Mouse (Mus musculus) forebrain, embryonic 13.5 days (tissue): ENCODE results near the gene Kalrn. TPM values are rescaled to one million over a fixed set of nuclear protein-coding genes. Genes with fewer than 3 reads are reported as not detected.
A peak's percentile ranks its signal among the peaks of the same experiment; 100 is the strongest.

Experiments used
- ATAC-seq: fragments of 200-750 bp; cut with Nextera tagmentation; 2 replicates; pipeline ENCODE4 v1.8.0; 2017
- H3K27ac ChIP-seq: fragments of 300-500 bp; sonication (generic); 2 replicates; pipeline ENCODE4 v1.5.1; 2015; ENCODE audit warnings: inconsistent platforms, mild to moderate bottlenecking, moderate library complexity
- H3K27me3 ChIP-seq: fragments of 300-500 bp; sonication (generic); 2 replicates; pipeline ENCODE4 v1.6.1; 2015; ENCODE audit warnings: mild to moderate bottlenecking, inconsistent platforms
- H3K36me3 ChIP-seq: fragments of 300-500 bp; sonication (generic); 2 replicates; pipeline ENCODE4 v1.6.1; 2015; ENCODE audit warnings: mild to moderate bottlenecking, inconsistent platforms; ENCODE audit not compliant: poor library complexity, severe bottlenecking
- H3K4me1 ChIP-seq: fragments of 300-500 bp; sonication (generic); 2 replicates; pipeline ENCODE4 v1.6.1; 2015; ENCODE audit warnings: inconsistent platforms
- H3K4me2 ChIP-seq: fragments of 300-500 bp; sonication (generic); 2 replicates; pipeline ENCODE4 v1.6.1; 2015; ENCODE audit warnings: inconsistent platforms, mild to moderate bottlenecking, moderate library complexity
- H3K4me3 ChIP-seq: fragments of 300-500 bp; sonication (generic); 2 replicates; pipeline ENCODE4 v1.5.1; 2015; ENCODE audit warnings: mild to moderate bottlenecking, inconsistent platforms
- H3K9ac ChIP-seq: fragments of 300-500 bp; sonication (generic); 2 replicates; pipeline ENCODE4 v1.6.1; 2015; ENCODE audit warnings: mild to moderate bottlenecking, inconsistent platforms
- H3K9me3 ChIP-seq: fragments of 300-500 bp; sonication (generic); replicated peaks from 2 replicates; pipeline ENCODE4 v1.6.1; 2016; ENCODE audit warnings: inconsistent platforms
- WGBS: fragments of 180-500 bp; shearing (Covaris S2); methylation state at CpG from one replicate; pipeline ENCODE4 v1.1.7; 2015; 5-methylcytosine and 5-hydroxymethylcytosine counted together
- polyA plus RNA-seq: library from polyadenylated mRNA; unstranded; fragments of >200 nt; fragmentation: Nextera tagmentation; extraction: Ambion mirVana; gene quantifications from 2 replicates; pipeline ENCODE4 v1.2.1, GENCODE M21; 2015

The Kalrn gene
- polyA plus RNA-seq, 1 experiment from 2014 or later, result 31.5 TPM

GRCm38 (mm10) chr16:34525205-34525604 lies 48.1 kb downstream of the Kalrn start:
- Histone ChIP-seq H3K4me1 (peaks cover 35% of the 10 kb centered on the region), H3K4me3 (no peak overlapping the region), H3K9ac (no peak overlapping the region), H3K4me2 (no peak overlapping the region), H3K27ac (no peak overlapping the region; the same call in 1 of the 2 replicates), H3K9me3 (no peaks in the 10 kb centered on the region), H3K27me3 (no peaks in the 10 kb centered on the region), H3K36me3 (no peaks in the 10 kb centered on the region)
- no peak for ATAC-seq
- 82% methylated on average over 3 of the region's 3 CpGs for WGBS

GRCm38 (mm10) chr16:34521061-34521460 lies 52.3 kb downstream of the Kalrn start:
- Histone ChIP-seq H3K9me3 (no peaks in the 10 kb centered on the region), H3K9ac (no peak overlapping the region), H3K36me3 (no peaks in the 10 kb centered on the region), H3K4me2 (no peak overlapping the region), H3K27me3 (no peaks in the 10 kb centered on the region), H3K4me3 (no peak overlapping the region), H3K27ac (peak overlapping the region; percentile 69), H3K4me1 (peaks cover 47% of the 10 kb centered on the region)
- no peak for ATAC-seq
- WGBS, result 8% methylated on average over 5 of the region's 5 CpGs

GRCm38 (mm10) chr16:34516891-34517398 lies 56.4 kb downstream of the Kalrn start:
- Histone ChIP-seq H3K4me2 (0 out of 2 replicates have a peak overlapping the region, but pooled peaks have one; percentile 1), H3K9me3 (no peaks in the 10 kb centered on the region), H3K27ac (peak overlapping the region; percentile 64), H3K9ac (no peak overlapping the region), H3K36me3 (no peaks in the 10 kb centered on the region; the same call in 1 of the 2 replicates), H3K27me3 (no peaks in the 10 kb centered on the region), H3K4me3 (no peak overlapping the region), H3K4me1 (peaks cover 74% of the 10 kb centered on the region)
- peak; percentile 48; the same call in 1 of the 2 replicates for ATAC-seq
- WGBS, result 63% methylated on average over 12 of the region's 12 CpGs

- no peak for ATAC-seq
- WGBS, result 83% methylated on average over 4 of the region's 4 CpGs
- no peak overlapping the region for H3K4me3 ChIP-seq
These were observed 57.8 kb downstream of the Kalrn start for GRCm38 (mm10) chr16:34515485-34515884.

GRCm38 (mm10) chr16:34513956-34514593 lies 59.3 kb downstream of the Kalrn start:
- Histone ChIP-seq H3K27ac (peak overlapping the region; percentile 48), H3K4me2 (peak overlapping the region; percentile 9; the same call in 1 of the 2 replicates), H3K9ac (peak overlapping the region; percentile 34; the same call in 1 of the 2 replicates), H3K36me3 (no peaks in the 10 kb centered on the region; the same call in 1 of the 2 replicates), H3K4me3 (no peak overlapping the region), H3K27me3 (no peaks in the 10 kb centered on the region), H3K9me3 (no peaks in the 10 kb centered on the region), H3K4me1 (peaks cover 74% of the 10 kb centered on the region)
- 52% methylated on average over 13 of the region's 13 CpGs for whole genome bisulfite sequencing
- ATAC-seq, result no peak; the same call in 1 of the 2 replicates

More at GRCm38 (mm10) chr16:34515485-34515884, 57.8 kb downstream of the Kalrn start:
- no peak overlapping the region for H3K9ac ChIP-seq
- H3K36me3 ChIP-seq, result no peaks in the 10 kb centered on the region; the same call in 1 of the 2 replicates
- no peak overlapping the region for H3K27ac ChIP-seq
- H3K4me1 ChIP-seq, result peaks cover 71% of the 10 kb centered on the region
- no peaks in the 10 kb centered on the region for H3K27me3 ChIP-seq
- H3K4me2 ChIP-seq, result no peak overlapping the region
- no peaks in the 10 kb centered on the region for H3K9me3 ChIP-seq

- Histone ChIP-seq H3K27ac (no peak overlapping the region), H3K36me3 (no peaks in the 10 kb centered on the region; the same call in 1 of the 2 replicates), H3K4me1 (peaks cover 57% of the 10 kb centered on the region), H3K9me3 (no peaks in the 10 kb centered on the region), H3K9ac (no peak overlapping the region), H3K27me3 (no peaks in the 10 kb centered on the region), H3K4me2 (no peak overlapping the region), H3K4me3 (no peak overlapping the region)
- WGBS, result 76% methylated on average over 4 of the region's 4 CpGs
- ATAC-seq, result no peak
These were observed 61.0 kb downstream of the Kalrn start for GRCm38 (mm10) chr16:34512326-34512725.

- no peak for ATAC-seq
- H3K27me3 ChIP-seq, result no peaks in the 10 kb centered on the region
- H3K4me2 ChIP-seq, result no peak overlapping the region
- H3K4me3 ChIP-seq, result no peak overlapping the region
- no peak overlapping the region for H3K27ac ChIP-seq
- WGBS, result 62% methylated on average over 1 of the region's 1 CpGs
- H3K9ac ChIP-seq, result no peak overlapping the region
- H3K9me3 ChIP-seq, result no peaks in the 10 kb centered on the region
- H3K36me3 ChIP-seq, result no peaks in the 10 kb centered on the region
- peaks cover 18% of the 10 kb centered on the region for H3K4me1 ChIP-seq
These were observed 65.2 kb downstream of the Kalrn start for GRCm38 (mm10) chr16:34508125-34508524.

- no peak for ATAC-seq
- Histone ChIP-seq H3K27me3 (no peaks in the 10 kb centered on the region), H3K9ac (no peak overlapping the region), H3K27ac (no peak overlapping the region), H3K36me3 (no peaks in the 10 kb centered on the region), H3K4me1 (peaks cover 9% of the 10 kb centered on the region; the same call in 1 of the 2 replicates), H3K4me2 (no peak overlapping the region), H3K4me3 (no peak overlapping the region), H3K9me3 (no peaks in the 10 kb centered on the region)
- 96% methylated on average over 2 of the region's 2 CpGs for WGBS
These were observed 67.3 kb downstream of the Kalrn start for GRCm38 (mm10) chr16:34506048-34506447.

- H3K9ac ChIP-seq, result no peak overlapping the region
- H3K4me2 ChIP-seq, result no peak overlapping the region
- no peaks in the 10 kb centered on the region for H3K9me3 ChIP-seq
- WGBS, result 86% methylated on average over 10 of the region's 10 CpGs
- H3K27me3 ChIP-seq, result no peaks in the 10 kb centered on the region
- no peak for ATAC-seq
- no peak overlapping the region for H3K27ac ChIP-seq
- no peaks in the 10 kb centered on the region for H3K36me3 ChIP-seq
- no peak overlapping the region for H3K4me3 ChIP-seq
- H3K4me1 ChIP-seq, result no peaks in the 10 kb centered on the region
These were observed 69.1 kb downstream of the Kalrn start for GRCm38 (mm10) chr16:34504250-34504649.

GRCm38 (mm10) chr16:34502110-34502509 lies 71.2 kb downstream of the Kalrn start:
- Histone ChIP-seq H3K9me3 (peaks cover 4% of the 10 kb centered on the region; the same call in 1 of the 2 replicates), H3K27ac (no peak overlapping the region), H3K27me3 (no peaks in the 10 kb centered on the region), H3K4me1 (no peaks in the 10 kb centered on the region), H3K36me3 (peaks cover 1% of the 10 kb centered on the region; the same call in 1 of the 2 replicates), H3K4me3 (no peak overlapping the region), H3K4me2 (no peak overlapping the region), H3K9ac (no peak overlapping the region)
- ATAC-seq, result no peak

GRCm38 (mm10) chr16:34494741-34495140 lies 78.6 kb downstream of the Kalrn start:
- ATAC-seq, result no peak
- Histone ChIP-seq H3K4me1 (peaks cover 26% of the 10 kb centered on the region), H3K9ac (no peak overlapping the region), H3K4me3 (no peak overlapping the region), H3K27ac (no peak overlapping the region), H3K36me3 (peaks cover 8% of the 10 kb centered on the region; the same call in 1 of the 2 replicates), H3K9me3 (peaks cover 10% of the 10 kb centered on the region), H3K27me3 (no peaks in the 10 kb centered on the region), H3K4me2 (no peak overlapping the region)
- 91% methylated on average over 1 of the region's 1 CpGs for WGBS

- Histone ChIP-seq H3K4me1 (peaks cover 27% of the 10 kb centered on the region), H3K9me3 (peaks cover 8% of the 10 kb centered on the region), H3K4me2 (no peak overlapping the region), H3K9ac (no peak overlapping the region), H3K27ac (no peak overlapping the region), H3K4me3 (no peak overlapping the region), H3K27me3 (no peaks in the 10 kb centered on the region), H3K36me3 (peaks cover 8% of the 10 kb centered on the region; the same call in 1 of the 2 replicates)
- no peak for ATAC-seq
- WGBS, result 92% methylated on average over 3 of the region's 3 CpGs
These were observed 79.4 kb downstream of the Kalrn start for GRCm38 (mm10) chr16:34493914-34494313.
